Mouse (Mus musculus) splenic B cell, adult 2 months (primary cell): Measurements from ENCODE around the gene Ptprg.

ENCODE experiments used
- DNase-seq: peaks from one replicate; pipeline ENCODE4 v3.0.0-alpha.2; 2011; ENCODE audit warnings: low read depth, low spot score
- H3K27me3 ChIP-seq: 2 replicates; pipeline ENCODE4 v1.6.1; 2012; ENCODE audit warnings: mild to moderate bottlenecking, low read length, moderate library complexity, mixed read lengths; ENCODE audit not compliant: control insufficient read depth, poor library complexity, insufficient read depth, severe bottlenecking
- H3K36me3 ChIP-seq: 2 replicates; pipeline ENCODE4 v1.6.1; 2012; ENCODE audit warnings: mild to moderate bottlenecking, low read length, moderate library complexity, mixed read lengths; ENCODE audit not compliant: control insufficient read depth, poor library complexity, insufficient read depth, severe bottlenecking

Gene Ptprg

GRCm38 (mm10) chr14:11886417-11886816 lies 333.1 kb downstream of the Ptprg start:
- no peak for DNase-seq

GRCm38 (mm10) chr14:11890890-11891289 lies 337.6 kb downstream of the Ptprg start:
- no peak for DNase-seq

More at GRCm38 (mm10) chr14:11886417-11886816, 333.1 kb downstream of the Ptprg start:
- Histone ChIP-seq H3K27me3 (no peaks in the 10 kb centered on the region), H3K36me3 (no peaks in the 10 kb centered on the region)

GRCm38 (mm10) chr14:11892621-11893020 lies 339.3 kb downstream of the Ptprg start:
- no peaks in the 10 kb centered on the region for H3K36me3 ChIP-seq
- no peaks in the 10 kb centered on the region for H3K27me3 ChIP-seq
- DNase-seq: no peak

More at GRCm38 (mm10) chr14:11890890-11891289, 337.6 kb downstream of the Ptprg start:
- Histone ChIP-seq H3K36me3 (no peaks in the 10 kb centered on the region), H3K27me3 (no peaks in the 10 kb centered on the region)

GRCm38 (mm10) chr14:11895486-11895885 lies 342.2 kb downstream of the Ptprg start:
- no peaks in the 10 kb centered on the region for H3K27me3 ChIP-seq
- no peak for DNase-seq
- no peaks in the 10 kb centered on the region for H3K36me3 ChIP-seq

GRCm38 (mm10) chr14:11902794-11903193 lies 349.5 kb downstream of the Ptprg start:
- DNase-seq: no peak
- Histone ChIP-seq H3K27me3 (no peaks in the 10 kb centered on the region), H3K36me3 (no peaks in the 10 kb centered on the region)

- Histone ChIP-seq H3K36me3 (no peaks in the 10 kb centered on the region), H3K27me3 (no peaks in the 10 kb centered on the region)
- DNase-seq: no peak
Observed at GRCm38 (mm10) chr14:11906130-11906675, 352.9 kb downstream of the Ptprg start.

- Histone ChIP-seq H3K36me3 (no peaks in the 10 kb centered on the region), H3K27me3 (no peaks in the 10 kb centered on the region)
- DNase-seq: no peak
Observed at GRCm38 (mm10) chr14:11912253-11912652, 358.9 kb downstream of the Ptprg start.

GRCm38 (mm10) chr14:11917225-11917624 lies 363.9 kb downstream of the Ptprg start:
- Histone ChIP-seq H3K36me3 (no peaks in the 10 kb centered on the region), H3K27me3 (no peaks in the 10 kb centered on the region)
- no peak for DNase-seq

- H3K36me3 ChIP-seq: no peaks in the 10 kb centered on the region
- DNase-seq: no peak
Observed at GRCm38 (mm10) chr14:11928545-11928944, 375.2 kb downstream of the Ptprg start.

GRCm38 (mm10) chr14:11932517-11932916 lies 379.2 kb downstream of the Ptprg start:
- H3K27me3 ChIP-seq: no peaks in the 10 kb centered on the region
- no peak for DNase-seq

More at GRCm38 (mm10) chr14:11928545-11928944, 375.2 kb downstream of the Ptprg start:
- no peaks in the 10 kb centered on the region for H3K27me3 ChIP-seq

GRCm38 (mm10) chr14:11934556-11934955 lies 381.2 kb downstream of the Ptprg start:
- Histone ChIP-seq H3K36me3 (no peaks in the 10 kb centered on the region), H3K27me3 (no peaks in the 10 kb centered on the region)
- no peak for DNase-seq

More at GRCm38 (mm10) chr14:11932517-11932916, 379.2 kb downstream of the Ptprg start:
- H3K36me3 ChIP-seq: no peaks in the 10 kb centered on the region

- H3K36me3 ChIP-seq: no peaks in the 10 kb centered on the region
- DNase-seq: no peak
- no peaks in the 10 kb centered on the region for H3K27me3 ChIP-seq
Observed at GRCm38 (mm10) chr14:11935281-11935680, 381.9 kb downstream of the Ptprg start.

GRCm38 (mm10) chr14:11935698-11936097 lies 382.4 kb downstream of the Ptprg start:
- Histone ChIP-seq H3K27me3 (no peaks in the 10 kb centered on the region), H3K36me3 (no peaks in the 10 kb centered on the region)
- DNase-seq: no peak

GRCm38 (mm10) chr14:11938912-11939311 lies 385.6 kb downstream of the Ptprg start:
- DNase-seq: no peak
- no peaks in the 10 kb centered on the region for H3K27me3 ChIP-seq

GRCm38 (mm10) chr14:11941989-11942514 lies 388.7 kb downstream of the Ptprg start:
- no peaks in the 10 kb centered on the region for H3K36me3 ChIP-seq
- H3K27me3 ChIP-seq: no peaks in the 10 kb centered on the region
- no peak for DNase-seq

More at GRCm38 (mm10) chr14:11938912-11939311, 385.6 kb downstream of the Ptprg start:
- no peaks in the 10 kb centered on the region for H3K36me3 ChIP-seq

GRCm38 (mm10) chr14:11950379-11950778 lies 397.0 kb downstream of the Ptprg start:
- no peaks in the 10 kb centered on the region for H3K27me3 ChIP-seq
- H3K36me3 ChIP-seq: no peaks in the 10 kb centered on the region
- DNase-seq: no peak
